Mouse (Mus musculus) liver, adult 2 months (tissue): ENCODE data around the gene Atp5j2.

Experiments used
- CTCF ChIP-seq: fragments of 200-500 bp; IDR thresholded peaks from 2 replicates; pipeline ENCODE4 v1.5.1; 2011; ENCODE audit warnings: low read depth, low read length, control low read depth
- POLR2A ChIP-seq: fragments of 200-500 bp; IDR thresholded peaks from 2 replicates; pipeline ENCODE4 v1.6.1; 2011; ENCODE audit warnings: low read length, control low read depth; ENCODE audit not compliant: insufficient read depth; ENCODE audit errors: extremely low read depth

GRCm38 (mm10) chr5:145190875-145191798 is 725 bp downstream of the Atp5j2 start:
- peak; percentile 65; the same call in 1 of the 2 replicates for TF ChIP-seq POLR2A
- no peak for TF ChIP-seq CTCF
